Mouse (Mus musculus) spleen, postnatal 10 days (tissue): ENCODE measurements at regions not wholly inside any gene's neighbourhood (a gene's known extent, or its start where the extent isn't known, plus 50 kb on each side); places are given as distances from the start of the nearest gene placed in this dataset.
A peak's percentile ranks its signal among the peaks of the same experiment; 100 is the strongest.
"Not testable (repeated sequence)": the region's sequence is repeated elsewhere in the genome, so short reads cannot be mapped to it uniquely, and the experiment has no call there.

Experiments
- DNase-seq, 2 experiments: peaks; one replicate each; pipeline ENCODE4 v3.0.0; 2021 to 2022; ENCODE audit warnings: low spot score in 2 of 2

DNA sequence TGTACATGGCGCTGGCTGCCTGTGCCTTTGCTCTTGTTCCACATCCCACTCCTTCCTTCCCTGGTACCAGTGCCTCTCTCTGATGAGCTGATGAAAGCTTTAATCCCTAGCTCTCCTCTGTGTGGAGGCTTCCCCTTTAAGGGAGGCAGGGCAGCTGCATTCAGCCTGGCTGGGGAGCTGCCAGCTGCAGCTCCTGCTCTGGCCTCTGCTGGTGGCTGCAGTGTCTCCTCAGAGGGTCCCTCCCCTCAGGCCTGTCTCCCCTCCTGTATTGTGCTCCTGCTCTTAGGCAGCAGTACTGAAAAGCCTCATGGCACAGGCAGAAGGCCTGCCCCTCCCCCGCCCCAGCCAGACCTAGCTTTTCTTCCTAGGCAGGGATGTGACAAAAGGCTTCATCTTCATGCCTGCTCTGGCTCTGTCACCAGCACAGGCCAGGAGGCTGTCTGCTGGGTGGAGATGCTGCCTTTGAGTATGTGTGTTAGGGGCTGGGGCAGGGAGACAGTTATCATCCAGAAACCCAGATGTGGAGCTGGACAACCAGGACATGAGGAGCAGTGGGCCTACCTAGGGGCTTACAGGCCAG lies 97.7 kb upstream of the Zcchc13 start:
- not testable (repeated sequence) for DNase-seq

DNA sequence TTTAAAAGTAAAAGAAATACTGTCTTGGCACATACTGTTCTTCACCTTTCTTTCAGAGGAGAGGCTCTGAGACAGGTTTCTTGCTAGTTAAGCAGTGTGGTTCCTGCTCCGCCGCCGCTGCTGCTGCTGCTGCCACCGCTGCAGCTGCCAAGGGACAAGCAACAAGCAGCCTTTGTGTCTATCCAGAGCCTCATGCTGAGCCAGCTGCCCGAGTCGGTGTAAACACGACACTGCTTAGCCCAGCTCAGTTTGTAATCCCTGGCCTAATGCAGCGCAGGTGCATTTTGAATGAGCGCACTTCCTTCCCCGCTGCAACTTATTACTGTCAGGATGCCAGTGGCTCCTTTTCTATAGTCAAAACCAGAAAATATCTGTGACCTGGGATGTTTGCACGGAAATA lies 97.1 kb upstream of the Zcchc13 start:
- DNase-seq = no peak

DNA sequence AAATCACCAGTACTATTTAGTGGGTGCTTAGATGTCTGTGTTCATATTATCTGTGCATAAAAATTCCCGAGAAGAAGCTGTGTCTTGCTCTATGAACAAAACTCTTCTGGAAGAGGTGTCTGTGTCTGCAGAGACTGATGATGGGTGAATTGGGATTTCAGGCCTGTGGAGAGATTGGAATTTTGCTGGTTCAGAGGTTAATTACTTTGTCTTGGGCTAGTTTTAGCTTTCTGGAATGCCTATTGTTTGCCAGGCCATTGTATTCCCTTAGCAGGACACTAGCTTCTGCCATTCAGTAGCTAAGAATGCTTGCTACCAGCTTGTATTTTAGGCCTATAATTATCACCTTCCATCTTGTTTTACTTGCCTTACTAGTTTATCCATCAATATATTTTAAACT lies 96.6 kb upstream of the Zcchc13 start:
- no peak for DNase-seq

DNA sequence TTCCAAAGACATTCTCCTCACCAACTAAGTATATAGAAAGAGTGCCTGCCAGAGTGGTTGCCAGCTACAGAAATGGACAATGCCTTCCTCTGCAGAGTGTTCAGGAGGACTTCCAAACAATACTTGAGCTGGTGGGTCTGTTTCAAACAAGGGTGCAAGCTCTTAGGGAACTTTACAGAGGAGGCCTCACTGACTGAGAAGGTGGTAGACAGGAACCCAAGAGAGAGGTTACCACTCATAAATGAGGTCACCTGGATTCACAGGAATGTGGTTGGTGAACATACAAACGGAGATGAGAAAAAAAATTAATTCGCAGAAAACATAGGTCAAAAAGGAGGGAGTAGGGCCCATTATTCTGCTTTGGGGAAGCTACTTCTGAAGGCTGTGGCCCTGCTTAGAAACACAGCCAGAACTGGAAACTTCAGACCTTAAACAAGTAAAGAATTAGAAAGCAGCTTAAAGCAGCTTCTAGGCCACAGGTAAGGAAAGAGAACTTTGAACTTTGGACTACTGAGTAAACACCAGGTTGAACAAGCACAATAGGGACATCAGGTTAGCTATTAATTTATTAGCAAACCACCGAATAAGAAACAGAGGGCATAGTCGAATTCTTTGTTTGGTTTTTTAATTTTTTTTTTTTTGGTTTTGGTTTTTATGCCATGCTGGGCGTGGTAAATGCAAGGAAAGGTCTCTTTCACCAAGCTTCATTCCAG lies 83.7 kb upstream of the Zcchc13 start:
- DNase-seq = no peak

DNA sequence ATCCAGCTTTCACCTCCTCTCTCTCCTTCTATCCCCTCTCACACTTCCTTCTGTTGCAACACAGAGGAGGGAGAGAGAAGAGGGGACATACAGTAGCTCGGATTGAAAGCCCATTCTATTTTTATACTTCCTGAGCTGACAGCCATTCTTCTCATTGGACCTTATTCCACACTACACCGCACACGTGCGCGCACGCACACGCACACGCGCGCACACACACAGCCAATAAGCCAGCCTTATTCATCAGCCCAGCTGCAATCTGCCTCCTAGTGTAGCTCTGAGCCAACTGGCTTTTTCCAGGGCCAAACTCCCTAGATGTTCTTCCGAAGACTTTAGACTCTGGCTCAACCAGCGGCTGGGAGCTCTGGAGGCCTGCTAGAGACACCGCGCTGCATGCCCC lies 79.1 kb upstream of the Zcchc13 start:
- no peak for DNase-seq

DNA sequence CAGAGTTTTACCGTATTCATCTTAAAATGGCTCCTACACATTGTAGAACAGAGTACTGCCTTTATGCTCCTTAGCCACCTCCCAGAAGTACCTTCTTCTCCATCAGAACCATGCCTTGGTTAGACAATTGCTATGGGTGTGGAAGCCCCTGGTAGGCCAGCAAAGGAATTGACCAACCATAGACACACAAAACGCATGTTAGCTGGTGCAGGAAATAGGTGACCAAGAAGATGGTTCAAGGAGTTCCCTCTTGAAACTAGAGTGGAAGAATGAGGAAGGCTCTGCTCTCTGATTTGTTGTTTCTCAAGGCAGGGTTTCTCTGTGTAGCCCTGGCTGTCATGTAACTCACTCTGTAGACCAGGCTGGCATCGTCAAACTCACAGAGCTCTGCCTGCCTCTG lies 77.2 kb upstream of the Zcchc13 start:
- no peak for DNase-seq

DNA sequence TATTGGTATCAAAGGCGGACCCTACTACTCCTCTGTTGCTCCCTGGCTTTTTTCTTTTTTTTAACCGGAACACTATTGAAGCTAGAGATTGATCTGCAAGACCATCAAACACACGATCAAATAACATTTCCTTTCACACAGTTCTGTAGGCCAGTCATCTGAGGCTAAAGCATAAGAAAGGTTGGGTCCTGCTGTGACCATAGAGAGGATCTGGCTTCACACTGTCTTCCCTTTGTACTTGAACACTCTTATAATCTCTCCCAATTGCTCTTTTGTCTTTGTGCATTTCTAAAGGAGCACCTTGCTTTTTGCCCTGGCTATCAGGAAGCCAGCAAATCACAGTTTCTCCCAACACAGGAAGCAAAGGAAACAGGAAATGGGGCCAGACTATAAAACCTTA lies 76.8 kb upstream of the Zcchc13 start:
- no peak for DNase-seq

DNA sequence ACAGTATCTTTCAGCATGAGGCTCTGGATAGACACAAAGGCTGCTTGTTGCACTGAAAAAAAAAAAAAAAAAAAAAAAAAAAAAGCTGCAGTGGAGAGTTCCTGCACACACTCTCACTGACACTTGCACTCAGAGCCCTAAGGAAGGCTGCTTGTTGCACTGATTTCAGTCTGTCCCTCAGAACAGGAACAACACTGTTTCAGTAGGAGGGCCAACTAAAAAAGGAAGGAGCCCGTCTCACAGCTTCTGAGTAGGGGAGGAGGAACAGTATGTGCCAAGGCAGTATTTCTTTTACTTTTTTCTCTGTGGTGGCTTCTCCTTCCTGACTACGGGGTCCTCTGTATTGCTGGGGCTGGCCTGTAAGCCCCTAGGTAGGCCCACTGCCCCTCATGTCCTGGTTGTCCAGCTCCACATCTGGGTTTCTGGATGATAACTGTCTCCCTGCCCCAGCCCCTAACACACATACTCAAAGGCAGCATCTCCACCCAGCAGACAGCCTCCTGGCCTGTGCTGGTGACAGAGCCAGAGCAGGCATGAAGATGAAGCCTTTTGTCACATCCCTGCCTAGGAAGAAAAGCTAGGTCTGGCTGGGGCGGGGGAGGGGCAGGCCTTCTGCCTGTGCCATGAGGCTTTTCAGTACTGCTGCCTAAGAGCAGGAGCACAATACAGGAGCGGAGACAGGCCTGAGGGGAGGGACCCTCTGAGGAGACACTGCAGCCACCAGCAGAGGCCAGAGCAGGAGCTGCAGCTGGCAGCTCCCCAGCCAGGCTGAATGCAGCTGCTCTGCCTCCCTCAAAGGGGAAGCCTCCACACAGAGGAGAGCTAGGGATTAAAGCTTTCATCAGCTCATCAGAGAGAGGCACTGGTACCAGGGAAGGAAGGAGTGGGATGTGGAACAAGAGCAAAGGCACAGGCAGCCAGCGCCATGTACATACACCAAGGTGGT lies 75.1 kb upstream of the Zcchc13 start:
- DNase-seq = not testable (repeated sequence)

DNA sequence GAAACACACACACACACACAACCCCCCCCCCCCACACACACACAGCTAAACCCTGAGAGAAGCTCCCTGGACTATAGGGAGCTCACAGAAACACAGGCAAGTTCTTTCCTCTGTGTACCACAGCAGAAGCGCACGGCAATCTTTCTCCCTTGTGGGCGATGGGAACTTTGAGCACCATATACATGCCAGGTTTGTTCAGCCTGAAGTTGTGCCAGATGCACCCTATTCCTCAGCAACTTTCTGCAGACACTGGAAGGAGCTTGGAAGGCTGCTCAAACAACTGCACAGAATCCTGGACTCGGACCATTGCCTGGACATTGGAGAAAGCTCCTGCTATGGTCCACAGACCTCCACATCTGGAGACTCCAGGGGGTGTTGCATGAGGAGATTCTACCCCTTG lies 74.3 kb upstream of the Zcchc13 start:
- no peak for DNase-seq

DNA sequence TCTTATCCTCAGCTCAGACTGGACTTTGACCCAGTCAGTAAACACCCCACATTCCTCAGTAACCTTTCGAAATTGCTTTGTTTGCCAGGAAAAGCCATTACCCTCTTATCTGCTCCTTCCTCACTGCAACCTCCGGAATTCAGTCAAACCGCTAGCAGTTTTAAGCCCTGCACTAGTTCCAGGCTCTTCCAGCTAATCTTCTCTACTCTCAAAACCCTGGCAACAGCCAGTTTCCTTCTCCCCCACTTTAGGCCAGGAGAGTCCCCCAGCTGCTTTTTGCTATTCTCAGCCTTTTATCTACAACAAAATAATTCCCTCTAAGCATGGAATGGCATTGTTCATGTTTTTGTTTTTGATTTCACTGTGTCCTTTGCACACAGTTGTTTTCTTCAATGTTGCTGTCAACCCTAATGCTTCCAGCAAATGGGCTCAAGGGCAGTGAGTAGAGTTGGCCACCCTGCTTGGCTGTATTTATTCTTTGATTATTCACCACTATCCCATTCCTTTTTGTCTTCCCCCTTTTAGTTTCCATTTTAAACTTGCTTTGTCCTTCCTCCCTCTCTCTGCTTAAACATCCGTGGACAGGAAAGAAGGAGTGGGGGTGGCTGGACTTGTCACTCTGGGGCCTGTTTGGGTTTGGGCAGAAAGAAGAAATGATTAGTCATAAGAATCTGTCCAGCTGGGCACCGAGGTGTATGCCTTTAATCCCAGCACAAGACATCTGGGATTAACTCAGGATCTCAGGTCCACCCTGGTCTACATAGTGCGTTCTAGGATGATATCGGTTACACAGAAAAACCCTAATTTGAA lies 73.5 kb upstream of the Zcchc13 start:
- no peak for DNase-seq

DNA sequence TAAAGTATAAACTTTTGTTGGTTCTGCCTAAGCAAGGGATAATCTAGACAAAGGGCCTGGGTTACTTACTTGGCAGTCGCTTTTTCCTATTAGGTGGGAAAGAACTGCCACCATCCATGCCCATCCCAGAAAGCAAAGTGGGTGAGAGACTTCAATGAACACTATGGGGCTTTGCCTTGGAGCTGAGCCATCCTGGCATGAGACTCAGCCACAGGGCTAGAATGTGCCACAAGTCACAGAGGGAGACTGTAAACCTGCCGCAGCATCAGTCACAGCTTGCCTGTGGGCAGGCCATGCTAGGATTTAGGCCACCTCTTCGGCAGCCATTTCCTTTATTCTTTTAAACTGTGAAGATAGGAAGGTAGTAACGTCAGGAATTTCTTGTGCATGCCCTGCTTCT lies 72.9 kb upstream of the Zcchc13 start:
- DNase-seq = no peak

DNA sequence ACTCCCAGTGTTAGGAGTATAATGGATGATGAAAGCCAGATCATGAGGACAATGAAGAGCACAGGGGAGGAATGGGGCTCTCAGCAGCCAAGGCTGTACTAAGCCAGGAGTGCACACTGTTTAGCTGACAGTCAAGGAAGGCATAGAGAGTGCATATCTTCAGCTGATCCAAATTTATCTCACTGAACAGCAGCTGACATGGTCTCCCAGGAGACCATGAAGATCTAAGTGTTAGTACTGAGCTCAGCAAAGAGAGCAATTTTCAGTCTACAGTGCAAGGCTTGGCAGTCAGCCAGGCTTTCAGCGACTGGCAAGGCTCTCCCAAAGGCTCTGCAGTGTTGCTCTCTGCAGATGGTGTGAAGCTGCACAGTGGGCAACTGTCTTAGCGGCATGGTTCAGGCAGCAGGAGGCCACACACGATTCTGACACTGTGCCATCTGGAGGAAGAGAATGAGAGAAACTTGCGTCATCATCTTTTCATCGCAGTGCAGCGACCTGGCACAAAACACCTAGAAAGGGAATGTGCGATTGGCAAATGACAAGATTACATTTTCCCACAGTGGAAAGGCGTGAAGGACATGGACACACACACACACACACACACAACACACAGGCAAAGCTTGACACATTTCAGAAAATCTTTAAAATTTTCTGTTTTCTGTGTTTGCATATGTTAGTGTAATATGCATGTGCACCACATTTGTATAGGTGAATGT lies 66.7 kb upstream of the Zcchc13 start:
- DNase-seq = peak in 1 of 2 experiments; percentile 21

DNA sequence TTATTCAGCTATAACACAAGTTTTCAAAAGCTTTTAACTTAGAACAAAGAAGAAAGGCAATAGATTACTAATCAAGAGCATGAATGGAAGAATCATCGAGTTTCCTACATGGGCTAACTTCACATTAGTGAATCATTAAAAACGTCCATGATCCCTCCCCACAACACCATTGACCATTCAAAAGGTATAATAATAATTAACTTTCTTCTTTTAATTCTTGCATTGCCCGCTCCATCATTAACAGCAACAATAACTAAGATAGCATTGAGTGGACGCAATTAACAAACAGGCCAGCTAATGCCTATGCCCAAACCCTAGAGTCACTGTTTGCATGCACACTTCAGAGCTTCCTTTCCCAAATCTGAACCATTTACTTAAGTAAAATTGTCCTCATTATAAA lies 57.0 kb upstream of the Zcchc13 start:
- DNase-seq = no peak

DNA sequence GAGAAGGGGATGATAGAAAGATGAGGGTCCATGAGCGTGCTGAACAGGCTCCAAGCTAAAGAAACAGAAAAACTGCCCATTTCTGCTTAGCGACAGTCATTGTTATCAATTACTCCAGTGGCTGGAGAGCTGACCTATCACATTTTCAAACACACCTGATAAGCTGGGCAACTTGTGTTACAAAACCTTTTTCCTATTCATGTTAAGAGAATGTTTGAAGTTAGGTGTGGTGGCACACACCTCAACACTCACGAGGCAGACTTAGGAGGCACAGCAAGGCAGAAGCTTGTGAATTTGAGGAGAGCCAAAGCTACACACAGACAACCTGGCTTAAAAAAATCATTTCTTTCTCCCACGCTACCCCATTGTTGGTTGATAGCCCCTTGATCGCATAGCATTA lies 50.9 kb upstream of the Zcchc13 start:
- no peak for DNase-seq
